Mouse (Mus musculus): ENCODE measurements around the gene Galnt16.

The Galnt16 gene

GRCm38 (mm10) chr12:80595968-80596367 is 77.9 kb downstream of the Galnt16 start:
- no peak for DNase-seq (ENCODE audit: low read depth, low spot score)

GRCm38 (mm10) chr12:80598236-80598635 is 80.2 kb downstream of the Galnt16 start:
- DNase-seq (ENCODE audit: low read depth, low spot score) = no peak

- peak; percentile 42 for DNase-seq (ENCODE audit: low read depth, low spot score)
Observed at GRCm38 (mm10) chr12:80598756-80599155, 80.7 kb downstream of the Galnt16 start.

GRCm38 (mm10) chr12:80601597-80602269 is 83.7 kb downstream of the Galnt16 start:
- DNase-seq (ENCODE audit: low read depth, low spot score) = no peak

DNA sequence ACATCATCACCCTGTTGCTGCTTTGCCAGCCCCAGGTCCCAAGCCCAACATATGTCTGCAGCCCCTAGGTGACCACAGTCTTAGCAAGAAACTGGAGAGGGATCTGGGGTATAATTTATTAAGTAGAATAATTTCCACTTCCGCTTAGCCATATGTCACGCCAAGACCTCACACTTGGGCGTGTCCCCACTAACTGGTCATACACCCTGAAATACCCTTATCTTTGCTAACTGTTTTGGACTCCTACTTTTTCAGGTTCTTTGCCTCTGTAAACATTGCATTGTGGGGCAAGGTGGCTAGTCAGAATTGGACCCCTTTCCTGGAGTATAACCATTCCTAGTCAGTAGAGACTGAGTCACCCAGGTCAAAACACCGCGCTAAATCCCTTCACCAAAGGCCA is 84.4 kb downstream of the Galnt16 start:
- DNase-seq (ENCODE audit: low read depth, low spot score) = no peak

- no peak for DNase-seq (ENCODE audit: low read depth, low spot score)
Observed at GRCm38 (mm10) chr12:80603566-80603965, 85.5 kb downstream of the Galnt16 start.

DNA sequence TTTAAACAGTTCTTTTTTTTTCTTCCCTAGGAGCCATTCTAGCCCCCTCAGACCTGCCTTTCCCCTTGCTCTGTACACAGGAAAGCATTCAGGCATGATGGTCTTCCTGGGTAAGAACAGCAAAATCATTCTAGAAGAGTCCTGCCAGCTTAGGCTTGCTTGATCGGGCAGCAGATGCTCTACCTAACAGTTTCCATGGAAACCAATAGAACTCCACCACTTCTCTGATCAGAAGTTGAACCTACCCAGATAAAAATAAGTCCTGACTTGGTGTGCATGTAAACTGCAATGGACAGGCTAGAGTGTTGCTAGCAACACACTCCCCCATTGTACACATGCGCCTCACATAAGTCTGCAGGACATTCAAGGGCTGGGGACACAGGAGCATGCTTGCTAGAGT is 86.1 kb downstream of the Galnt16 start:
- DNase-seq (ENCODE audit: low read depth, low spot score) = no peak

DNA sequence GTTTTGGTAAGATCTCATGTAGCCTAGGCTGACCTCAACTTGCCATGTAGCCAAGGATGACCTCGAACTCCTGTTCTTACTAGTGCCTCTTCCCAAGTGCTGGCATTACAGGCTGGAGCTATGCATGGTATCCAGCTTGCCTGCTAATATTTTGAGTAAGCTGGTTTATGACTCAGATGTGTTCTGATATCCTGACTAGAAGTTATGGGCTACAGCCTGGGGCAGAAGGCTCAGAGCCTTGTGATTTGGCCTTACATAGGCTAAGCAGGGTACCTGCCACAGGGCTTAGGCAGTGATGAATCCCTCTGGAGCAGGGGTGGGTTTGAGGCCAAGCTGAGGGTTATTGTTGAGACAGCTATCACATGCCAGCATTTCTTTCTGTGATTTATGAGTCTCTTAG is 90.5 kb downstream of the Galnt16 start:
- no peak for DNase-seq (ENCODE audit: low read depth, low spot score)

- DNase-seq (ENCODE audit: low read depth, low spot score) = no peak
Observed at GRCm38 (mm10) chr12:80609928-80610327, 91.9 kb downstream of the Galnt16 start.

DNA sequence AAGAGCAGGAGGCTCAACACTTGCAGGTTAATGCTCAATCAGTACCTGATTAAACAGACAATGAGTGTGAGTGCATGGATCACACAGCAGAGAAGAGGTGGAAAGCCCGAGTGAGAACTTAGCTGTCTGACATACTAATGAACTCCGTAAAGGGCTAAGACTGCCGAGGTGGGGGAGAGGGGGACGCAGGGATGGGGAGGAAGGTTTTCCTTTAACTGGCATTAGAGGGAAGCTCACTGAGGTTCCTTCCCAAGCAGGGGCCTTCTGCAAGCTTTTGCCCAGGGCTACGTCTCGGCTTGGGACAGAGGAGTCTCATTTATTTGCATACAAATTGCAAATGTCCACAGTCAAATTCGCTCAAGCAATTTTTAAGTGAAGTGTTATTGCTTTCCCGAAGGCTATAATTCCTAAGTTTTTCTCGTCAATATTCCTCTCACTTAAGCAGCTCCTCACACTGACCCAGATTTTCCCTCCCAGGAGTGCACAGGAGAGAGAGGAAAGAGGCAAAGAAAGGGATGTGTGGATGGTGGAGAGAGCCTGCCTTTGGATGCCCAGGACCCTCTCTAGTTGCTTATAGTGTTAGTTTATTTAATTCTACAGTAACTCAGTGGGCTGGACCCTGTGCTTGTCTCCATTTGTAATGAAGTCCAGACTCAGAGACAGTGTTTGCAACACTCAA is 94.2 kb downstream of the Galnt16 start:
- DNase-seq (ENCODE audit: low read depth, low spot score) = no peak

GRCm38 (mm10) chr12:80615371-80616257 is 97.5 kb downstream of the Galnt16 start:
- no peak for DNase-seq (ENCODE audit: low read depth, low spot score)

DNA sequence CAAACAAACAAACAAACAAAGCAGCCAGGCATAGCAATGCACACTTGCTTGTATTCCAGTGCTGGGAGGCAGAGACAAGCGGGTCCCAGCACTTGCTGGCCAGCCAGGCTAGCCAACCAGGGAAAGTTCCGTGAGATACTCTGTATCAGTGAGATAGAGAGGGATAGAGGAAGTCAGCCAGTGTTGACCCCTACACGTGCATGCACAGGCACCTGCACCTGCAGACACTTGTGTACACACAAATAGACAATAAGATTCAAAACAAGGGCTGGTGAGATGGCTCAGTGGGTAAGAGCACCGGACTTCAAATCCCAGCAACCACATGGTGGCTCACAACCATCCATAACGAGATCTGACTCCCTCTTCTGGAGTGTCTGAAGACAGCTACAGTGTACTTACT is 102.4 kb downstream of the Galnt16 start:
- no peak for DNase-seq (ENCODE audit: low read depth, low spot score)

DNA sequence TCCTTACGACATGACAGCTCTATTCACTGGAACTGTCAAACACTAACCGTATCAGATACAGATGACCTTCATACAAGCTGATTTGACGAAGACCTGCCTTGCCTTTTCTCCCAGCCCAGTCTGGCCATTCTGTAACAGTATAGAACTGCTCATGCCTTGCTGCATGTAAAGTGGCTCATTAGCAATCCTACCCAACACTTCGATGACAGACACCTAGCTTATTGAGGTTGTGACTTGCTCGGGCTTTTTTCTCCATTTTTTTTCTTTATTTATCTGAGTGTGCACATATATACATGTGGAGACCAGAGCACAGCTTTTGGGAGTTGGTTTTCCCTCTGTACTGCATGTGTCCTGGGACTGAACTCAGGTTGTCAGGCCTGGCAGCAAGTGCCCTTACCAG is 113.7 kb downstream of the Galnt16 start:
- DNase-seq (ENCODE audit: low read depth, low spot score) = no peak

DNA sequence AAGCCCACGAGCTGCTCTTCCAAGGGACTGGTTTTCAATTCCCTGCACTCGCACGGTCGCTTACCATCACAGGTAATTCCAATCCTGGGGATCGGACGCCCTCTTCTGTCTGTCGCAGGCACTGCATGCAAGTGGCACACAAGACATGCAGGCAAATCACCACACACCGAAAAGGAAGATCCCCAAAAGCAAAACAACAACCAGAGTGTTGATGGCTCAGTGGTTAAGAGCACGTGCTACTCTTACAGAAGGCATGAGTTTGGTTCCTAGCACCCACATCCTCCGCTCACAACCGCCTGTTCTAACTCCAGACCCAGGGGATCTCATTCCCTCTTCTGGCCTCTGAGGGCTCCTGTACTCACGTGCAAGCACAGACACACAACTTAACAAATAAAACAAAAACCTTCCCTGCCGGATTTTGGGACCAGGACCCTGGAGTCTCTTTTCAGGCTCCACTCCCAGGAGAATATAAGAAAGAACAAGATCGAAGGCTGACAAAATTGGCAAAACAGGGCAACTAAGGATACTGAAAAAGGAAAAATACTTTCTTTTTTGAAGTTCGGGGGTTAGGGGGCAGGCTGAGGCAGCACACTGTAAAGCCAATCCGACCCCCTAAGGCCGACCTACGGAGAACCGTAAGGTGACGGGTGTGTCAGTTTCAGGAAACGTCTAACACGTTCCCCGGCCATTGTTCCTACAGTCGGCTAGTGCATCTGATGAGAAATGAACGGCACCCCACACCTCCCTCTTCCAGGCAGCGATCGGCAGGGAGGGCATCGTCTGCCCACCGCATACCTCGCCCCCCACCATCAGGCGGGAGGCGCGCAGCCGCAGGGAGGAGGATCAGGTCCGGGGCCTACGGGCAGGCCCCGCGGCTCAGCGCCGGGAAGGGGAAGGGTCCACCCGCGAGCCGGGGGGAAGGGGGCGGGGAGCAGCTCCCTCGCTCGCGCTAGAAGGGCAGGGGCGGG is 124.9 kb downstream of the Galnt16 start:
- DNase-seq (ENCODE audit: low read depth, low spot score) = no peak

DNA sequence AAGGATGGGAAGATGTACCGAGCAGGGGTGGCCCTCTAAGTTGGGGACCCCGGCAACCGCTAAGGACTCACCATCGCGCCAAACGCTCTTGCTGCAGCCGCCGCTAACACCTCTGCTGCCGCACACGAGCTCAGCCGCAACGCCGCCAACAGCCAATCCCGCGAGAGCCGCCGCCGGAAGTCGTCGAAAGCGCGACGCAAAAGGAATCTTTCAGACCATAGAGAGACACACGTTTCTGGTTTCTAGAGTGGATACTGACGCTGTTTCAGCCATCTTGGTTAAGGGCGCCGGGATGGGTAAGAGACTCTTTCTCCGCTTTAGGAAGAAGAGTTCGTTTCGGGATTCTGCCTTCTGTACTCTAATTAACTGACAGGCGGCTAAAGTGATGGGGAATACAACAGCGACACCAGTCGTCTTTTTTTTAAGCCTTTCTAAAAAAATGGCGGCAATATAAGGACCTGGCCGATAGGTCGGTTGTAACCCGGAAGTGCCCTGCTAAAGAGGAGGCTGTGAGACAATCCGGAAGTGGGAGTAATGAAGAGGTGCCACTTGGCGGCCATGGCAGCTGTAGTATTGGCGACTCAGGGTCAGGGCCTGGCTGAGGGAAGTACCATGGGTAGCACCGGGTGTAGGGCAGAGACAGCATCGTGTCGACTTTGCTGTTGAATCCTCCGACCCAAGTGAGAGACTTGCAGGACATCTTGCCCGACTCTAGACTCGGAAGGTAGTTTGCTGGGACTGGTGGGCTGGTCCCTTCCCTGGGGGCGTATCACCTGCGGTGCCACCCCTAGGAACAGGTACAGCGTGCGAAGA is 125.8 kb downstream of the Galnt16 start, which contains the start of the genes Slc39a9 and Erh:
Slc39a9 (plus strand) TSS at position 191 of the 813 bp plus-strand sequence.
Erh (minus strand) TSS at position 649 of the 813 bp plus-strand sequence.
- peak; percentile 91 for DNase-seq (ENCODE audit: low read depth, low spot score)

DNA sequence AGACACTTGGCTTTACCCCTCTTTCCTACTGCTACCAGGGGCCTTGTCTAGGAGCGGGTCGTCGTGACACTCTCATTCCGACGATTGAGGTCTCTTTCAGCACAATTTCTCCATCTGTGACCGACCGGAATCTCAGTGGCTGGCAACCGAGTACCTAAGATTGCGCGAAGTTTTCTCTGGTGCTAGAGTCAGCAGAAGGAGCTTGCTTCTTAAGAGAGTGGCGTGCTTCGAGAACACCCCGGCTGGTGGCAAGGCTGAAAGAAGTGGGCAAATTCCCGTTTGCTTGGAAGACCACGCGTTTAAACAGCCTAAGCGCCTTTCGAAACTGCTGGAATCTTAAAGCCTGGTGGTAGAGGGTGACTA is 126.4 kb downstream of the Galnt16 start:
- DNase-seq (ENCODE audit: low read depth, low spot score) = no peak

- no peak for DNase-seq (ENCODE audit: low read depth, low spot score)
Observed at GRCm38 (mm10) chr12:80646377-80646776, 128.3 kb downstream of the Galnt16 start.

GRCm38 (mm10) chr12:80653951-80654658 is 136.0 kb downstream of the Galnt16 start:
- DNase-seq (ENCODE audit: low read depth, low spot score) = no peak

GRCm38 (mm10) chr12:80654659-80655025 is 136.6 kb downstream of the Galnt16 start:
- peak; percentile 21 for DNase-seq (ENCODE audit: low read depth, low spot score)

DNA sequence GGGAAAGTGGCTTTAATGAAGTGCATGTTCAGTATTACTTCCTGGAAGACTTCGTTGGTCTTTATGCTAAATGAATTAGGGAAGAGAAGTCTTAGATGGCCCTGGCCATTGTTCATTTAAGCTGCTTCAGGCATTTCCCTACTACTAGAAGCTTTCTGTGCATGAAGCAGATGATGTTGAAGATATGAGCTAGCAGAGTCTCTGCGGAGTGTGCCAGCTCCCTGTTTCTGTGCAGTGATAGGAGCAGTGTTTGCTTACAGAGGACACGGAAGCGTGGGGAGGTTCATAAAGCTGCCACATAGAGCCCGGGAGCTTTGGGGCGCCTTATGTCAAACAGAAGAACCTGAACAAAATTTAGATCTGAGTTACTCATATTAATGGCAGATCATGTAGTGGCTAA is 140.6 kb downstream of the Galnt16 start:
- no peak for DNase-seq (ENCODE audit: low read depth, low spot score)

Measured in skeletal muscle tissue, adult 2 months (tissue).